Mouse (Mus musculus): Measurements from ENCODE around the gene Gm32742. TPM values are rescaled to one million over a fixed set of nuclear protein-coding genes. Genes with fewer than 3 reads are reported as not detected.

Gene Gm32742
- polyA plus RNA-seq, 1 experiment from 2014 or later = 0.11 TPM

GRCm38 (mm10) chr9:51175722-51176121 lies 10.4 kb upstream of the Gm32742 start:
- TF ChIP-seq EP300 (IDR thresholded peaks at IDR 0.05) (no peak), CTCF (IDR thresholded peaks at IDR 0.05) (no peak)
- Histone ChIP-seq H3K36me3 (ENCODE audit: insufficient read depth, low read length) (no peaks in the 10 kb centered on the region), H3K9ac (replicated peaks; ENCODE audit: low read depth) (no peak overlapping the region), H3K27me3 (replicated peaks; ENCODE audit: insufficient read depth, low read length) (no peaks in the 10 kb centered on the region), H3K4me1 (ENCODE audit: insufficient read depth, low read depth, low read length) (no peaks in the 10 kb centered on the region), H3K4me3 (ENCODE audit: low read depth, low read length) (no peak overlapping the region), H3K4me2 (replicated peaks; ENCODE audit: low read depth, low read length) (no peak overlapping the region), H3K9me3 (ENCODE audit: low read length) (no peaks in the 10 kb centered on the region), H3K27ac (ENCODE audit: low read length) (no peak overlapping the region)
- no peak for ATAC-seq
- no peak for DNase-seq (ENCODE audit: low spot score)
- 93% methylated on average over 1 of the region's 1 CpGs for WGBS

GRCm38 (mm10) chr9:51174890-51175464 lies 9.7 kb upstream of the Gm32742 start:
- H3K4me1 ChIP-seq (ENCODE audit: insufficient read depth, low read depth, low read length) = no peaks in the 10 kb centered on the region
- H3K4me2 ChIP-seq (replicated peaks; ENCODE audit: low read depth, low read length) = no peak overlapping the region
- TF ChIP-seq EP300 (IDR thresholded peaks at IDR 0.05) = no peak
- TF ChIP-seq CTCF (IDR thresholded peaks at IDR 0.05) = no peak
- no peaks in the 10 kb centered on the region for H3K27me3 ChIP-seq (replicated peaks; ENCODE audit: insufficient read depth, low read length)
- H3K4me3 ChIP-seq (ENCODE audit: low read depth, low read length) = no peak overlapping the region
- H3K9me3 ChIP-seq (ENCODE audit: low read length) = no peaks in the 10 kb centered on the region
- DNase-seq (ENCODE audit: low spot score) (peak; percentile 49), ATAC-seq (no peak)
- H3K9ac ChIP-seq (replicated peaks; ENCODE audit: low read depth) = no peak overlapping the region
- no peaks in the 10 kb centered on the region for H3K36me3 ChIP-seq (ENCODE audit: insufficient read depth, low read length)
- WGBS = 17% methylated on average over 8 of the region's 8 CpGs
- H3K27ac ChIP-seq (ENCODE audit: low read length) = no peak overlapping the region

DNA sequence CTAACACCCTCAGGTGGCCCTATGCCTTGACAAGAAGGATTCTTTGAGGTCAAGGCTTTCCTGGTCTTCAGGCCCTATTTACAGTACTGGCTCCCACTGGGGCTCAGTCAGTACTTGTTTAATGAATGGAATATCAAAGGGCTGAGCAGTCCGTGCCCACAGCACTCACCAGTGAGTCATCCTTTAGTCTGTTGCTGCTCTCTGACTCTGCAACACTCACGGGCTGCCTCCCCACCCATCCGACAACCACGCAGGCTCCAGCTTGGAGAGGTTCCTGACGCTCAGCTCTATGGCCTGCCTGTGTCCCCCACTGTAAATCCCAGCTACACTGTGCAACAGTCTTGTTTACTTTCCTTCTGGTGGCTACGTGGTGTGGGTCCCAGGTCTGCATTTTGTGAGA lies 5.0 kb upstream of the Gm32742 start:
- no peak for TF ChIP-seq CTCF (IDR thresholded peaks at IDR 0.05)
- TF ChIP-seq EP300 (IDR thresholded peaks at IDR 0.05) = no peak
- Histone ChIP-seq H3K27ac (ENCODE audit: low read length) (no peak overlapping the region), H3K9ac (replicated peaks; ENCODE audit: low read depth) (no peak overlapping the region), H3K4me3 (ENCODE audit: low read depth, low read length) (no peak overlapping the region), H3K36me3 (ENCODE audit: insufficient read depth, low read length) (no peaks in the 10 kb centered on the region), H3K4me2 (replicated peaks; ENCODE audit: low read depth, low read length) (no peak overlapping the region), H3K27me3 (replicated peaks; ENCODE audit: insufficient read depth, low read length) (no peaks in the 10 kb centered on the region), H3K4me1 (ENCODE audit: insufficient read depth, low read depth, low read length) (0 out of 2 replicates have a peak, but pooled peaks cover 6% of the 10 kb centered on the region), H3K9me3 (ENCODE audit: low read length) (no peaks in the 10 kb centered on the region)
- ATAC-seq = no peak
- peak; percentile 28 for DNase-seq (ENCODE audit: low spot score)
- 56% methylated on average over 6 of the region's 6 CpGs for WGBS

DNA sequence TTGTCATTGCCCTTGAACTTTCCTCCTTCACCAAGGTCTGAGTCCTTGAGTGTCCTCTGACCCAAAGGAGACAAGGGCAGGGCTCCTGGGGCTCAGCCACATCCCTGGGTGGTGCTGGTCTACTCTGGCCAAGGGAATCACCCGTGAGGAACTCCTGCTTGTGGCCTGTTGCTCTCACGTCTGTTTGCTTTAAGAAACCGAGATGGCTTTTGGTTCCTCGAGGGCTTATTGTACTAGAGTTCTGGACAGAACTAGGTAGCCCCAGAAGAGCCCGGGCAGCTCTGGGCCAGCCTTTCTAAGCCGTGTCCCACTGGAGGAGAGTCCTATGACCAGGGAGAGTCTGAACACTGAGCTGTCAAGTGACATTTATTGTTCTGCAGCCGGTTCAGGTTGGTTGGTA lies 3.8 kb upstream of the Gm32742 start:
- ATAC-seq = peak; percentile 76
- 51% methylated on average over 7 of the region's 7 CpGs for WGBS
- H3K27ac ChIP-seq (ENCODE audit: low read length) = peak overlapping the region; percentile 87

GRCm38 (mm10) chr9:51168698-51169097 lies 3.4 kb upstream of the Gm32742 start:
- H3K36me3 ChIP-seq (ENCODE audit: insufficient read depth, low read length) = no peaks in the 10 kb centered on the region
- no peaks in the 10 kb centered on the region for H3K27me3 ChIP-seq (replicated peaks; ENCODE audit: insufficient read depth, low read length)
- 0 out of 2 replicates have a peak, but pooled peaks cover 6% of the 10 kb centered on the region for H3K4me1 ChIP-seq (ENCODE audit: insufficient read depth, low read depth, low read length)
- ATAC-seq (peak; percentile 86), DNase-seq (ENCODE audit: low spot score) (peak; percentile 90)
- peak overlapping the region; percentile 87 for H3K27ac ChIP-seq (ENCODE audit: low read length)
- H3K4me2 ChIP-seq (replicated peaks; ENCODE audit: low read depth, low read length) = no peak overlapping the region
- H3K4me3 ChIP-seq (ENCODE audit: low read depth, low read length) = no peak overlapping the region
- H3K9ac ChIP-seq (replicated peaks; ENCODE audit: low read depth) = no peak overlapping the region
- no peaks in the 10 kb centered on the region for H3K9me3 ChIP-seq (ENCODE audit: low read length)
- 31% methylated on average over 5 of the region's 5 CpGs for WGBS
- TF ChIP-seq CTCF (IDR thresholded peaks at IDR 0.05) = no peak
- TF ChIP-seq EP300 (IDR thresholded peaks at IDR 0.05) = peak; percentile 74; the same call in 1 of the 2 replicates

More for the DNA sequence above, 3.8 kb upstream of the Gm32742 start:
- no peaks in the 10 kb centered on the region for H3K9me3 ChIP-seq (ENCODE audit: low read length)
- H3K4me1 ChIP-seq (ENCODE audit: insufficient read depth, low read depth, low read length) = 0 out of 2 replicates have a peak, but pooled peaks cover 6% of the 10 kb centered on the region
- H3K36me3 ChIP-seq (ENCODE audit: insufficient read depth, low read length) = no peaks in the 10 kb centered on the region
- TF ChIP-seq EP300 (IDR thresholded peaks at IDR 0.05) (no peak; the same call in 1 of the 2 replicates), CTCF (IDR thresholded peaks at IDR 0.05) (no peak)
- H3K4me3 ChIP-seq (ENCODE audit: low read depth, low read length) = no peak overlapping the region
- H3K4me2 ChIP-seq (replicated peaks; ENCODE audit: low read depth, low read length) = no peak overlapping the region
- no peak overlapping the region for H3K9ac ChIP-seq (replicated peaks; ENCODE audit: low read depth)
- no peaks in the 10 kb centered on the region for H3K27me3 ChIP-seq (replicated peaks; ENCODE audit: insufficient read depth, low read length)
- DNase-seq (ENCODE audit: low spot score) = peak; percentile 70

DNA sequence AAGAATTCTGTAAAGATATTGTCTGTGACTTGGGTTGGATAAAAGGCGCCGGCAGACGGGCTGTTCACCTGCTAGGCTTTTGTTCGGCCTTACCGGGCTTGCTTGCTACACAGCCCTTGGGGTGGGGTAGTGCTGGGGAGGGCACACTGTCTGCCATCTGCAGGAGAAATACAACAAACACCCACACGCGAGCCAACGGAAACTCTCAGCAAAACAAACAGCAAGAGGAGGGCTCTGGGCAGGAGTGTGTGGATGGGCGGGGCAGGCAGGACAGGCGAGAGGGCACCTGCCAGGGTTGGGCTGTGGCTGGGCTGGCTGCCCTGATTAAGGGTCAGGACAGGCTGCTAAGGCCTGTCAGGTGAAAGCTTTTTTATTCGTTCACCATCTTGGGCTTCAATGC lies 2.6 kb upstream of the Gm32742 start:
- Histone ChIP-seq H3K27ac (ENCODE audit: low read length) (peak overlapping the region; percentile 87), H3K4me1 (ENCODE audit: insufficient read depth, low read depth, low read length) (0 out of 2 replicates have a peak, but pooled peaks cover 6% of the 10 kb centered on the region), H3K4me3 (ENCODE audit: low read depth, low read length) (no peak overlapping the region), H3K4me2 (replicated peaks; ENCODE audit: low read depth, low read length) (no peak overlapping the region), H3K36me3 (ENCODE audit: insufficient read depth, low read length) (no peaks in the 10 kb centered on the region), H3K9me3 (ENCODE audit: low read length) (no peaks in the 10 kb centered on the region), H3K9ac (replicated peaks; ENCODE audit: low read depth) (no peak overlapping the region), H3K27me3 (replicated peaks; ENCODE audit: insufficient read depth, low read length) (no peaks in the 10 kb centered on the region)
- ATAC-seq = peak; percentile 83
- TF ChIP-seq CTCF (IDR thresholded peaks at IDR 0.05) = peak; percentile 22; the same call in 1 of the 2 replicates
- no peak for TF ChIP-seq EP300 (IDR thresholded peaks at IDR 0.05)
- 45% methylated on average over 11 of the region's 11 CpGs for WGBS
- peak; percentile 83 for DNase-seq (ENCODE audit: low spot score)
